Mouse (Mus musculus) gastrocnemius, adult 2 months (tissue): ENCODE results near the gene Atp2a2. TPM values are rescaled to one million over a fixed set of nuclear protein-coding genes. Genes with fewer than 3 reads are reported as not detected.
"Not testable (repeated sequence)": the region's sequence is repeated elsewhere in the genome, so short reads cannot be mapped to it uniquely, and the experiment has no call there.

ENCODE experiments used
- DNase-seq: peaks from one replicate; pipeline ENCODE4 v3.0.0; 2022
- H3K27ac ChIP-seq: fragments of 200-600 bp; 2 replicates; pipeline ENCODE4 v1.8.1; 2022; ENCODE audit warnings: mild to moderate bottlenecking
- H3K4me3 ChIP-seq: fragments of 200-600 bp; 2 replicates; pipeline ENCODE4 v1.8.1; 2022; ENCODE audit warnings: mild to moderate bottlenecking, moderate library complexity
- CTCF ChIP-seq: fragments of 200-600 bp; IDR thresholded peaks from 2 replicates; pipeline ENCODE4 v1.8.1; 2022; ENCODE audit warnings: antibody characterized with exemption, mild to moderate bottlenecking, moderate library complexity
- intact Hi-C: fragments of 180-260 bp; cut with DNase I; formaldehyde crosslinking; loops from one replicate; pipeline ENCODE4 v1.15.1; 2025
- total RNA-seq, 2 experiments: library from RNA; stranded (reverse); gene quantifications; 2 replicates each; pipeline ENCODE4 v1.2.3; 2021

Gene Atp2a2
- total RNA-seq, 2 experiments from 2014 or later, result 387 to 963 TPM

DNA sequence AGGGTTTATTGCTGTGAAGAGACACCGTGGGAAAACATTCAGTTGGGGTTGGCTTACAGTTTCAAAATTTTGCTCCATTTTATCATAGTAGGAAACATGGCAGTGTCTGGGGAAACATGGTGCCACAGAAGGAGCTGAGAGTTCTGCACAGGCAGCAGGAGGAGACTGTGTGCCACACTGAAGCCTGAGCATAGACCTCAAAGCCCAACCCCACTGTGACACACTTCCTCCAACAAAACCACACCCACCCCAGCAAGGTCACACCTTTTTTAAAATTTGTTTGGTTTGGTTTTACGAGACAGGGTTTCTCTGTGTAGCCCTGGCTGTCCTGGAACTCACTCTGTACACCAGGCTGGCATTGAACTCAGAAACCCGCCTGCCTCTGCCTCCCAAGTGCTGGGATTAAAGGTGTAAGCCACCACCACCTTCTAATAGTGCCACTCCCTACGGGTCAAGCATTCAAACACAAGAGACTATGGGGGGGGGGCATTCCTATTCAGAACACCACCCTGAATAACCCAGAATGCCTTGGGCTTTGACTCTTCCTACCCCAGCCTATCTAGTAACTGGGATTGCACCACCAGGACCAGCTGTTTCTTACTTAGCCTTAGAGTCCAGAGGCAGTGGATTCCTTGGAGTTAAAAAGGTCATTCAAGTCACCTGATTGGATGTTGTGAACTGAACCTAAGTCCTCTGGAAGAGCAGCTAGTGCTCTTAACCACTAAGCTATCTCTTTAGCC lies 71.8 kb downstream of the Atp2a2 start:
- Histone ChIP-seq H3K4me3 (no peak overlapping the region), H3K27ac (no peak overlapping the region)
- TF ChIP-seq CTCF, result no peak
- DNase-seq, result no peak
- intact Hi-C loops, result no loop called here

DNA sequence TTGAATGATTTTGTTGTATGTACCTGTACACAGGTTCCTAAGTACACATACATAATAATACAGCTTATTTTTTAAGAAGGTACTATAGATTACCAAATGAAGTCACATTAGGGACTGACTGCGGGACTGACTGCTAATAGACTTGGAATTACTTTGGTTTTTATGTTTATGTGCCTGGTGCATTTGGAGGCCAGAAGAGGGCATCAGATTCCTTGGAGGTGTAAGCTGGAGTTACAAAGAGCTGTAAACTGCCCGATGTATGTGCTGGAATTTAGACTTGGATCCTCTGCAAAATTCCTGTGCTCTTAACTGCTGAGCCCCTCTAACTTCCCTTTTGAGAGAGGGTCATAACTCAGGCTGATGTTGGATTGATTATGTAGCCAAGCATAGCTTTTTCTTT lies 76.5 kb downstream of the Atp2a2 start:
- intact Hi-C loops, result no loop called here
- DNase-seq, result no peak
- H3K27ac ChIP-seq, result no peak overlapping the region
- H3K4me3 ChIP-seq, result no peak overlapping the region
- peak; percentile 2; the same call in 1 of the 2 replicates for TF ChIP-seq CTCF

DNA sequence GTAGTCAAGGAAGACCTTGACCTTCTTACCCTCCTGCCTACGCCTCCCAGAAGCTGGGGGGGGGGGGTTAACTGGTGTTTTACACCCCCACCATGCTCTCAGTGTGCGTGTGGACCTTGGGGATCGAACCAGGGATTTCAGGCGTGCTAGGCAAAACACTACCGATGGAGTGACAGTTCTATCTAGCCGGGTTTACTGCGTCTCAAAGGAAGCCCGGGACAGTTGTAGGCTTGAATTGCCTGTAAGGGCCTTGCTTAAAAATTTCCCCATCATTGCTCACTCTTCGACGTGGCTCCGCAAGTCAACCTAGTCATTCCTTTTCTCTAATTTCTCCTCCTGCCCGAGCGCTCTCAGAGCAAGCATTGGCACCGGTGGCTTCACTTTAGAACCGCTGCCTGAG lies 78.9 kb downstream of the Atp2a2 start:
- peak overlapping the region; percentile 89 for H3K4me3 ChIP-seq
- peak overlapping the region; percentile 94 for H3K27ac ChIP-seq
- no peak for DNase-seq
- intact Hi-C loops, result loop anchor here (5.0 kb wide), 1 partner anchor 204 kb away; no protein-coding TSS in a partner anchor
- TF ChIP-seq CTCF, result no peak

DNA sequence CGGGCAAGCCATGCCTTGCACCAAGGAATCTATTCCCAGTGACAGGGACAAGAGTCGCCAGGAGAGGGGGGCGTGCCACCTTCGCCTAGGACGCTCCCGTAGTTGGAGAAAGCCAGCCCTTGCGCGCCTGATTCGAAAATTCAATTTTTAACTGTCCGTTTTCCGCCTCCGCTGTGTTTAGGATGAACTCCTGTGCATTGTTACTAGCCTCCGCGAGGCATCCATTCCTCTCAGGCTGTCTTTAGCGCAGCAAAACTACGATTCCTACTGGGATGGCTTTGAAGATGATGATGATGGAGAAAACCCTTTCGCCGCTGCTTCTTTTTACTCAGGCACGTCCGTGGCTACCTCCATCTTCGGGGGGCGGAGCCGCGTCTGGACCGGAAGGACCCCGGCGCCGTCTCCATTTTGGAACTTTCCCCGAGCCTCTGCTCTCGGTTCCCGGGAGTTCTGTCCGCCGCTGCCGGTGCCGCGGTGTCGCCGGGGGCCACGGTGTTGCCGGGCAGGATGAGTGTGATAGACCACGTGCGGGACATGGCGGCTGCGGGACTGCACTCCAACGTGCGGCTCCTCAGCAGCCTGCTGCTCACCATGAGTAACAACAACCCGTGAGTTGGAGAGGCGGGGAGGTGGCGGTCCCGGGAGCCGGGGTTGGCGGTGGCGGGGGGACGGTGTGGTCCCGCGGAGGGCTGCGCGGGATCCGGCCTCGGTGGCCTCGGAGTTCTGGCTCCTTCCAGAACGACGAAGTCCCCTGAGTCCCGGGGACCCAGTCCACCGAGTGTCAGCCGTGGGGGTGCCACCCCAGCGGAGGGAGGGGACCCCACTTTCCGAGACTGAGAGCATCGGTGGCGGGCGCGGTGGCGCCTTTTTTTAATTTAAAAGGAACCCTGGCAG lies 79.7 kb downstream of the Atp2a2 start:
- DNase-seq, result peak; percentile 90
- Histone ChIP-seq H3K27ac (peak overlapping the region; percentile 94), H3K4me3 (peak overlapping the region; percentile 89)
- peak; percentile 4; the same call in 1 of the 2 replicates for TF ChIP-seq CTCF
- intact Hi-C loops, result loop anchor here (5.0 kb wide), 1 partner anchor 205 kb away; no protein-coding TSS in a partner anchor

DNA sequence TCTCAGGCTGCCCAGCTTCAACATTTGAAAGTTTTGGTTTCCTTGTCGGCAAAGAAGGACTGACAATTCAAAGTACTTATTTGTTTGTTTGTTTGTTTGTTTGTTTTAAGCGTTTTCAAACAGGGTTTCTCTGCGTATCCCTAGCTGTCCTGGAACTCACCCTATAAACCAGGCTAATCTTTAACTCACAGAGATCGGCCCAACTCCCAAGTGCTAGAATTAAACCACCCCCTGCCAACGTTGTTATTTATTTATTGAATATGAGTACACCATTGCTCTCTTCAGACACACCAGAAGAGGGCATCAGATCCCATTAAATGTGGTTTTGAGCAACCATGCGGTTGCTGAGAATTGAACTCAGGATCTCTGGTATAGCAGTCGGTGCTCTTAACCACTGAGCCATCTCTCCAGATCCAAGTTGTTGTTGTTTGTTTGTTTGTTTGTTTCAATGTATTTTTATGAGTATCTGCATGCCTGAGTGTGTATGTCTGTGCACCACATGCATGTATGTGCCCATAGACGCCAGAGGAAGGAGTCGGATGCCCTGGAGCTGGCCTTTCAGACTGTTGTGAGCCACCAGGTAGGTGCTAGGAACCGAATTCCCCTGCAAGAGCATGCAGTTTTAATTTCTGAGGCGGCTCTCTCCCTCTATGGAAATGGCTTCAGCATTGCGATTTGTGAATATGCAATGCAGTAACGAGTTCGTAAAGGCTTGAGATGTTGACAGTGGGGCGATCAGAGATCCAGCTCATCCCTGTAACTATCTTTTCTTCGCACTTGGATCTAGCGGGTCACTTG lies 80.6 kb downstream of the Atp2a2 start, which contains the start of gene Anapc7:
Gene Anapc7, plus strand, starts transcription at position 423 of the 798 bp plus-strand sequence.
- DNase-seq, result no peak
- peak; percentile 24; the same call in 1 of the 2 replicates for TF ChIP-seq CTCF
- intact Hi-C loops, result loop anchor here (5.0 kb wide), 1 partner anchor 206 kb away; no protein-coding TSS in a partner anchor
- H3K4me3 ChIP-seq, result peak within 1 kb of the TSS; percentile 89
- peak within 1 kb of the TSS; percentile 94 for H3K27ac ChIP-seq

DNA sequence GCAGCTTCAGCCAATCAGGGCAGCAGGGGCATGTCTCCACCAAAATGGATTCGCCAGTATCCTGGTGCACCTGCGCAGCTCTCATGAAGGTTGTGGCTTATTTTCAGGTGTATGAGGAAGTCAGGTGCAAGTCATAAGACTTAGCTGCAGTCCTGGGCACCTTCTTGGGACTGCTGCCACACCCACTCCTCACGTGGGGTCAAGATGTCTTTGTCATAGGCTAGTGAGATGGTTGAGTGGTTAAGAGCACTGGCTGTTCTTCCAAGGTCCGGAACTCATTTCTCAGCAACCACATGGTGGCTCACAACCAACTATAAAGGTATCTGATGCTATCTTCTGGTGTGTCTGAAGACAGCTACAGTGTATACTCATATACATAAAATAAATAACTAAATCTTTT lies 81.3 kb downstream of the Atp2a2 start:
- not testable (repeated sequence) for H3K4me3 ChIP-seq, DNase-seq, H3K27ac ChIP-seq
- intact Hi-C loops, result loop anchor here (5.0 kb wide), 1 partner anchor 207 kb away; no protein-coding TSS in a partner anchor

DNA sequence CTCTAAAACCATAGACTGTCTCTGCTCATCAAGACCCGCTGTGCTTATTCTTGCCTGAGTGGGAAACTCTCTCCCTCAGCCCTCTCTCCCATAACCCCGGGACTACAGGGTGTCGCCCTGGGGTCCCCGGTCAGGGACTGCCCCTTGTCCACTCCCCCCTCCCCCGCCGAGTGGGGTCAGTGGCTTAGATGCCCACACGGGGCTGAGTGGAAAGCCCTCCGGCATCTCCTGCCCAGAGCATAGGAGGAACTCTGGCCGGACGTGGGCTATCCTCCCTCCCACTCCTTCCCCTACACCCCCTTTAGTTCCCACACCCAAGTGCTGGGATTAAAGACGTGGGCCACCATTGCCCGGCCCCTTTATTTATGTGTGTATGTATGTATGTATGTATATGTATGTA lies 86.6 kb downstream of the Atp2a2 start:
- no peak overlapping the region for H3K4me3 ChIP-seq
- TF ChIP-seq CTCF, result no peak
- intact Hi-C loops, result no loop called here
- H3K27ac ChIP-seq, result no peak overlapping the region
- DNase-seq, result no peak

DNA sequence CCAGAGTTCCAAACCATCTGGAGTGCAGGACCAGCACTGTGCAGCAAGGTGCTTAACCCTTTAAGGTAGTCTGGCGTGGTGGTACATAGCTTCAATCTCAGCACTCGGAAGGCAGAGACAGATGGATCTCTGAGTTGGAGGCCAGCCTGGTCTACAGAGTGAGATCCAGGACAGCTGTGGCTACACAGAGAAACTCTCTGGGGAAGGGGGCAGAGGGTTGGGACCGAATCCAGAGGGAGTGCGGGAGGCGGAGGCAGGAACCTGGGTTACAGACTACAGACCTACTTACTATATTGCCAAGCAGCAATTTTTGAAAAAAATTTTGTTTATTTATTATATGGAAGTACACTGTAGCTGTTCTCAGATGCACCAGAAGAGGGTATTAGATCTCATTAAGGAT lies 87.7 kb downstream of the Atp2a2 start:
- no peak for DNase-seq
- intact Hi-C loops, result no loop called here
- H3K27ac ChIP-seq, result no peak overlapping the region
- no peak for TF ChIP-seq CTCF
- H3K4me3 ChIP-seq, result no peak overlapping the region

DNA sequence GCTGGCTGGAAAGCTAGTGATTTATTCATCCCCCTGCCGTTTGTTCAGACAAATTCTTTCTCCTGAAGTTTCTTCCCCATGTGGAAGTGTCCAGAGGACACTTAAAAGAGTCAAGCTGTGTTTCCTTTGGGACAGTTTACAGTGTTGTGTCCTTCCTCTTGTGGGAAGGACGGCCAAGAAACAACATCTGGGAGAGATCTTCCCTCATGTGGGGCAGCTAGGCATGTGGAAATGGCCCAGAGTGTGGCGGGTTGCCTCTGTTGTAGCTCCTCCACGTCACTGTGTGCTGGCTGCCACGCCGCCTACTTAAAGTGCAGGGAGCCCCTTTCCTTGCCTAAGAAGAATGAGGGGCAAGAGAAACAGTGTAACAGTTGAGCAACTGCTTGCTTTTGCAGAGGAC lies 89.2 kb downstream of the Atp2a2 start:
- intact Hi-C loops, result no loop called here
- DNase-seq, result no peak
- TF ChIP-seq CTCF, result no peak
- peak overlapping the region; percentile 52; the same call in 1 of the 2 replicates for H3K27ac ChIP-seq
- H3K4me3 ChIP-seq, result no peak overlapping the region

DNA sequence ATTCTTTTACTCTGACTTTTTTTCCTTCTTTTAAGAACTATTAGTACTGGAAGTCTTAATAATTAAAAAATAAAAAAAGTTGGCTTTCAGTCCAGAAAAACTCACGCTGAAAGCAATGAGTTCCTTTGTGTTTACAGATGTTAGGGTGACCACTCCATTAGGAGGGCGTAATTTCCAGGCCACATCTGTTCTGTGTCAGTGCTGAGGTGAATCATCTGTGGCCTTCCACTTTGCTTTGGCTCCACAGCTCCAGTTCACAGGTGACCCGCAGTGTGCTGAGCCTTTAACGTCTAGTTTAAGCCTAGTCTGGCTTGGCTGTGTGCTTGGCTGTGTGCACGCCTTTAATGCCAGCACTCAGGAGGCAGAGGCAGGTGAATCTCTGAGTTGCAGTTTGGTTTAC lies 90.1 kb downstream of the Atp2a2 start:
- Histone ChIP-seq H3K27ac (no peak overlapping the region), H3K4me3 (no peak overlapping the region)
- intact Hi-C loops, result no loop called here
- no peak for TF ChIP-seq CTCF
- no peak for DNase-seq

DNA sequence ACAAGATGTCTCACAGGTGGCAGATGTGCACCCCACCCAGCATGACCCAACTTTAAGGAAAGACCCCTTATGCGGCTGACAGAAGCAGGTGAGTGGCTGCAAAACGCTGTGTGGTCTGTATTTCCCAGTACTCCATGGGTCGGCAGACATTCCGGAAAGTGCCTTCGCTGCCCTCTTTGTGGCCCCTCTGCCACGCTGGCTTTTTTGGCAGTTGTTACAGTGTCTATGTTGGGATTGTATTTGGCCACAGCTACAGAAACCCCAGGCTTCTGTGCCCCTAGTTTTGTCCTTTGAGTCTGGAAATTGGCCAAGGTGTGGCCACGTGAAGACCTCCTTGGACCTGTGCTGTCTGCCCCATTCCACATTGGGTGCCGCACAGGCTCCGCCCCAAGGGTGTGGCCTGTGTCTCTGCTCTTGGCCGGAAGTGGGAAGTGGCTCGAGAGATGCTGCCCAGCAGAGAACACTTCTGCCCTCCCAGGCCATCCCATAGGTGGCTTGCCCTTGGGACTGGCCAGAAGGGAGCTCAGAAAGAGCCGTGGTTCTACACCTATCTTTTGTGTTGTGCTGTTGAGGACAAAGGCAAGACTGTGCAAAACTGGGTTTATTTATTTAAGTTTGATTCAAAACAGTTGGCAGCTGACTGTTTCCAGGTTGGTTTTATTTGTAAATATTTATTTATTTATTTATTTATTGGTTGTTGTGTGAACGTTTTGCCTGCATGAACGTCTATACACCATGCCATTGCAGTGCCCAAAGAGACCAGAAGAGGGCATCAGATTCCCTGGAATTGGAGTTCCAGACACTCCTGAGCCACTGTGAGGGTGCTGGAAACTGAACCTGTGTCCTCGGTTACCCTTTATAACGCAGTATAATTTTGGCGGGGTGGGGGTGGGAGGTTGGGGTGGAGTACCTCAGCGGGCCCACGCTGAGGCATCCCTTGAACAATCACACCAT lies 92.1 kb downstream of the Atp2a2 start:
- TF ChIP-seq CTCF, result peak; percentile 44
- no peak for DNase-seq
- intact Hi-C loops, result loop anchor here (5.0 kb wide), 1 partner anchor 87 kb away; no protein-coding TSS in a partner anchor
- Histone ChIP-seq H3K4me3 (no peak overlapping the region), H3K27ac (no peak overlapping the region)
